Mouse (Mus musculus) CH12.LX (cell line): ENCODE measurements around the gene Creb5. TPM values are rescaled to one million over a fixed set of nuclear protein-coding genes. Genes with fewer than 3 reads are reported as not detected.

Experiments
- DNase-seq: peaks from one replicate; pipeline ENCODE4 v3.0.0-alpha.2; 2013; ENCODE audit errors: extremely low read depth
- H3K27ac ChIP-seq: 2 replicates; pipeline ENCODE4 v1.5.1; 2012; ENCODE audit warnings: low read depth, mild to moderate bottlenecking, control low read depth, moderate library complexity; ENCODE audit not compliant: insufficient read depth
- H3K27me3 ChIP-seq: replicated peaks from 2 replicates; pipeline ENCODE3; 2012; ENCODE audit warnings: inconsistent platforms
- H3K36me3 ChIP-seq, 2 experiments: replicated peaks in 1 of 2; 2 replicates each; pipeline versions ENCODE3 to v1.6.1; 2012; ENCODE audit warnings: inconsistent platforms in 1 of 2, low read length in 1 of 2, mild to moderate bottlenecking in 1 of 2, mixed read lengths in 1 of 2, moderate library complexity in 1 of 2; ENCODE audit not compliant: control insufficient read depth in 1 of 2, insufficient read depth in 1 of 2
- H3K4me1 ChIP-seq, 2 experiments: 2 replicates each; pipeline ENCODE4 v1.6.1; 2012; ENCODE audit warnings: inconsistent platforms in 1 of 2, moderate library complexity in 1 of 2; ENCODE audit not compliant: insufficient read depth in 2 of 2, control insufficient read depth in 1 of 2
- H3K4me2 ChIP-seq: 2 replicates; pipeline ENCODE4 v1.6.1; 2012; ENCODE audit warnings: low read depth, mild to moderate bottlenecking, control low read depth; ENCODE audit not compliant: poor library complexity, insufficient read depth, severe bottlenecking
- H3K4me3 ChIP-seq, 3 experiments: fragments of 150-350 bp in 1 of 3; sonication (generic) in 1 of 3; replicated peaks in 1 of 3; 2 replicates each; pipeline versions ENCODE3 to v1.5.1; 2011 to 2012; ENCODE audit warnings: low read depth in 2 of 3, low read length in 2 of 3, mild to moderate bottlenecking in 2 of 3, moderate library complexity in 2 of 3, control low read depth in 1 of 3, improper control_type of control experiment in 1 of 3, inconsistent platforms in 1 of 3, mixed read lengths in 1 of 3; ENCODE audit not compliant: poor library complexity in 1 of 3
- H3K79me2 ChIP-seq: replicated peaks from 2 replicates; pipeline ENCODE4 v1.6.1; 2012; ENCODE audit warnings: mild to moderate bottlenecking, moderate library complexity; ENCODE audit not compliant: control insufficient read depth, poor library complexity, insufficient read depth, severe bottlenecking; ENCODE audit errors: extremely low read depth
- H3K9ac ChIP-seq: 2 replicates; pipeline ENCODE4 v1.6.1; 2012; ENCODE audit warnings: low read depth, mild to moderate bottlenecking, control low read depth, moderate library complexity; ENCODE audit not compliant: insufficient read depth
- H3K9me3 ChIP-seq: replicated peaks from 2 replicates; pipeline ENCODE3; 2012; ENCODE audit warnings: low read length, inconsistent platforms, mixed read lengths
- CTCF ChIP-seq, 2 experiments: IDR thresholded peaks in 1 of 2; conservative IDR thresholded peaks in 1 of 2; 2 replicates each; pipeline ENCODE4 v1.5.1; 2011 to 2012; ENCODE audit warnings: low read depth in 2 of 2, low read length in 2 of 2, improper control_type of control experiment in 1 of 2, inconsistent platforms in 1 of 2, mild to moderate bottlenecking in 1 of 2, moderate library complexity in 1 of 2
- ETS1 ChIP-seq: conservative IDR thresholded peaks from 2 replicates; pipeline ENCODE4 v1.6.1; 2012; ENCODE audit warnings: low read depth, mild to moderate bottlenecking, inconsistent platforms, low read length, improper control_type of control experiment, moderate library complexity
- IRF4 ChIP-seq: IDR thresholded peaks from 2 replicates; pipeline ENCODE4 v1.6.1; 2014; ENCODE audit warnings: low read depth, mild to moderate bottlenecking, inconsistent platforms, low read length, improper control_type of control experiment
- JUND ChIP-seq: conservative IDR thresholded peaks from 2 replicates; pipeline ENCODE4 v1.6.1; 2011; ENCODE audit warnings: low read depth, low read length, improper control_type of control experiment
- MAZ ChIP-seq: IDR thresholded peaks from 2 replicates; pipeline ENCODE4 v1.6.1; 2012; ENCODE audit warnings: low read depth, mild to moderate bottlenecking, inconsistent platforms, low read length, improper control_type of control experiment, moderate library complexity
- POLR2A ChIP-seq: IDR thresholded peaks from 2 replicates; pipeline ENCODE4 v1.6.1; 2011; ENCODE audit warnings: low read depth, mild to moderate bottlenecking, improper control_type of control experiment, low read length
- RAD21 ChIP-seq: IDR thresholded peaks from 2 replicates; pipeline ENCODE4 v1.6.1; 2011; ENCODE audit warnings: low read depth, mild to moderate bottlenecking, low read length, improper control_type of control experiment, moderate library complexity
- SMC3 ChIP-seq: IDR thresholded peaks from 2 replicates; pipeline ENCODE4 v1.6.1; 2011; ENCODE audit warnings: low read depth, low read length, improper control_type of control experiment
- USF1 ChIP-seq: IDR thresholded peaks from 2 replicates; pipeline ENCODE4 v1.6.1; 2014; ENCODE audit warnings: low read depth, mild to moderate bottlenecking, inconsistent platforms, low read length, improper control_type of control experiment
- dilution Hi-C: fragments of 300-500 bp; cut with MboI; formaldehyde crosslinking; loops from 2 replicates; pipeline ENCODE4 v1.14.3; 2020; ENCODE audit warnings: low sequenced_read_pairs; ENCODE audit not compliant: extremely low pct_unique_long_range_greater_than_20kb, extremely low pct_ligation_motif_present
- in situ Hi-C: fragments of 300-500 bp; cut with MboI; formaldehyde crosslinking; loops from 3 replicates; pipeline ENCODE4 v1.14.3; 2019; ENCODE audit warnings: low sequenced_read_pairs, low pct_ligation_motif_present, low pct_unique_long_range_greater_than_20kb, mixed read lengths
- polyA plus RNA-seq: library from polyadenylated mRNA; unstranded; fragments of >175 nt; gene quantifications from 2 replicates; pipeline ENCODE4 v1.2.1, GENCODE M21; 2012; ENCODE audit warnings: low read depth; ENCODE audit not compliant: insufficient read length
- total RNA-seq, 2 experiments: library from RNA; depleted of rRNA; stranded (reverse); fragments of 300-350 nt in 1 of 2; fragments of >200 nt in 1 of 2; gene quantifications; 2 replicates each; pipeline ENCODE4 v1.2.3; 2012 to 2014

Gene Creb5
- total and polyA plus RNA-seq, 3 experiments: 0.68 to 2.1 (median 0.86) TPM

- H3K4me2 ChIP-seq: peak overlapping the region; percentile 72
- peaks cover 8 to 18% of the 10 kb centered on the region in 2 experiments for H3K4me1 ChIP-seq
- no peaks in the 10 kb centered on the region for H3K36me3 ChIP-seq
- DNase-seq: peak; percentile 64
- no peaks in the 10 kb centered on the region for H3K27me3 ChIP-seq
- in situ Hi-C loops: loop anchor here (25.0 kb wide), 2 partner anchors 124 to 226 kb away; partner anchors contain the start of gene Creb5
- no peaks in the 10 kb centered on the region for H3K79me2 ChIP-seq
- peak; percentile 70 for TF ChIP-seq ETS1
- TF ChIP-seq POLR2A: no peak
- 0 out of 2 replicates have a peak, but pooled peaks have one; percentile 7 for TF ChIP-seq IRF4
- no peak overlapping the region for H3K27ac ChIP-seq
- 0 out of 2 replicates have a peak overlapping the region, but pooled peaks have one; percentile 20 for H3K9ac ChIP-seq
- dilution Hi-C loops: no loop called here
- no peak overlapping the region for H3K4me3 ChIP-seq
- H3K9me3 ChIP-seq: no peaks in the 10 kb centered on the region
These were observed 226.3 kb downstream of the Creb5 start for GRCm38 (mm10) chr6:53513380-53513779.

- Histone ChIP-seq H3K4me2 (no peak overlapping the region), H3K36me3 (no peaks in the 10 kb centered on the region), H3K9ac (no peak overlapping the region), H3K27ac (no peak overlapping the region), H3K4me3 (no peak overlapping the region), H3K79me2 (no peaks in the 10 kb centered on the region), H3K27me3 (no peaks in the 10 kb centered on the region), H3K4me1 (peaks cover 8 to 18% of the 10 kb centered on the region in 2 experiments), H3K9me3 (no peaks in the 10 kb centered on the region)
- DNase-seq: no peak
- dilution Hi-C loops: no loop called here
- TF ChIP-seq JUND (no peak), CTCF (conservative IDR thresholded peaks at IDR 0.05 in 1 of 2, IDR thresholded peaks at IDR 0.05 in 1 of 2; ENCODE audit: low read depth in 2 of 2, low read length in 2 of 2) (peak in 1 of 2 experiments; percentile 55; a peak in 2 of 4 replicates), SMC3 (peak; percentile 69), USF1 (no peak), RAD21 (peak; percentile 32)
- in situ Hi-C loops: loop anchor here (25.0 kb wide), 2 partner anchors 122 to 228 kb away; partner anchors contain the start of gene Creb5
These were observed 227.8 kb downstream of the Creb5 start for GRCm38 (mm10) chr6:53514862-53515261.

- no peak overlapping the region for H3K27ac ChIP-seq
- no peaks in the 10 kb centered on the region for H3K9me3 ChIP-seq
- no peak overlapping the region for H3K4me2 ChIP-seq
- peaks cover 8 to 18% of the 10 kb centered on the region in 2 experiments for H3K4me1 ChIP-seq
- in situ Hi-C loops (loop anchor here (25.0 kb wide), 2 partner anchors 122 to 228 kb away; partner anchors contain the start of gene Creb5), dilution Hi-C loops (no loop called here)
- H3K4me3 ChIP-seq: no peak overlapping the region
- H3K36me3 ChIP-seq: no peaks in the 10 kb centered on the region
- H3K9ac ChIP-seq: no peak overlapping the region
- no peaks in the 10 kb centered on the region for H3K27me3 ChIP-seq
- no peak for DNase-seq
- H3K79me2 ChIP-seq: no peaks in the 10 kb centered on the region
- no peak for TF ChIP-seq JUND
- no peak for TF ChIP-seq CTCF (conservative IDR thresholded peaks at IDR 0.05 in 1 of 2, IDR thresholded peaks at IDR 0.05 in 1 of 2; ENCODE audit: low read depth in 2 of 2, low read length in 2 of 2)
- TF ChIP-seq IRF4: no peak
- no peak for TF ChIP-seq MAZ
These were observed 228.5 kb downstream of the Creb5 start for GRCm38 (mm10) chr6:53515611-53516010.
